Mouse (Mus musculus) heart, embryonic 12.5 days (tissue): ENCODE data around the gene Cnot3. TPM values are rescaled to one million over a fixed set of nuclear protein-coding genes. Genes with fewer than 3 reads are reported as not detected.

Experiments used
- ATAC-seq: fragments of 200-750 bp; cut with Nextera tagmentation; 2 replicates; pipeline ENCODE4 v1.8.0; 2017; ENCODE audit warnings: moderate TSS enrichment, moderate library complexity; ENCODE audit not compliant: insufficient number of reproducible peaks, low FRiP score
- H3K27ac ChIP-seq: fragments of 300-500 bp; sonication (generic); 2 replicates; pipeline ENCODE4 v1.5.1; 2016; ENCODE audit warnings: mild to moderate bottlenecking, moderate library complexity; ENCODE audit not compliant: poor library complexity, severe bottlenecking
- H3K27me3 ChIP-seq: fragments of 300-500 bp; sonication (generic); replicated peaks from 2 replicates; pipeline ENCODE4 v1.6.1; 2016; ENCODE audit warnings: mild to moderate bottlenecking, moderate library complexity
- H3K36me3 ChIP-seq: fragments of 300-500 bp; sonication (generic); 2 replicates; pipeline ENCODE4 v1.6.1; 2016; ENCODE audit warnings: mild to moderate bottlenecking, moderate library complexity
- H3K4me1 ChIP-seq: fragments of 300-500 bp; sonication (generic); replicated peaks from 2 replicates; pipeline ENCODE4 v1.6.1; 2016; ENCODE audit warnings: mild to moderate bottlenecking
- H3K4me2 ChIP-seq: fragments of 300-500 bp; sonication (generic); 2 replicates; pipeline ENCODE4 v1.6.1; 2016; ENCODE audit warnings: mild to moderate bottlenecking, moderate library complexity
- H3K4me3 ChIP-seq: fragments of 300-500 bp; sonication (generic); 2 replicates; pipeline ENCODE4 v1.5.1; 2016; ENCODE audit warnings: mild to moderate bottlenecking
- H3K9ac ChIP-seq: fragments of 300-500 bp; sonication (generic); 2 replicates; pipeline ENCODE4 v1.6.1; 2016; ENCODE audit warnings: mild to moderate bottlenecking, moderate library complexity
- H3K9me3 ChIP-seq: fragments of 300-500 bp; sonication (generic); replicated peaks from 2 replicates; pipeline ENCODE4 v1.6.1; 2016; ENCODE audit warnings: mild to moderate bottlenecking, moderate library complexity
- WGBS: fragments of 180-500 bp; shearing (Covaris S2); methylation state at CpG from one replicate; pipeline ENCODE4 v1.1.7; 2016; 5-methylcytosine and 5-hydroxymethylcytosine counted together
- polyA plus RNA-seq: library from polyadenylated mRNA; unstranded; fragments of >200 nt; fragmentation: Nextera tagmentation; extraction: Ambion mirVana; gene quantifications from 2 replicates; pipeline ENCODE4 v1.2.1, GENCODE M21; 2016

Gene Cnot3
- polyA plus RNA-seq, 1 experiment from 2014 or later, result 41.9 TPM

DNA sequence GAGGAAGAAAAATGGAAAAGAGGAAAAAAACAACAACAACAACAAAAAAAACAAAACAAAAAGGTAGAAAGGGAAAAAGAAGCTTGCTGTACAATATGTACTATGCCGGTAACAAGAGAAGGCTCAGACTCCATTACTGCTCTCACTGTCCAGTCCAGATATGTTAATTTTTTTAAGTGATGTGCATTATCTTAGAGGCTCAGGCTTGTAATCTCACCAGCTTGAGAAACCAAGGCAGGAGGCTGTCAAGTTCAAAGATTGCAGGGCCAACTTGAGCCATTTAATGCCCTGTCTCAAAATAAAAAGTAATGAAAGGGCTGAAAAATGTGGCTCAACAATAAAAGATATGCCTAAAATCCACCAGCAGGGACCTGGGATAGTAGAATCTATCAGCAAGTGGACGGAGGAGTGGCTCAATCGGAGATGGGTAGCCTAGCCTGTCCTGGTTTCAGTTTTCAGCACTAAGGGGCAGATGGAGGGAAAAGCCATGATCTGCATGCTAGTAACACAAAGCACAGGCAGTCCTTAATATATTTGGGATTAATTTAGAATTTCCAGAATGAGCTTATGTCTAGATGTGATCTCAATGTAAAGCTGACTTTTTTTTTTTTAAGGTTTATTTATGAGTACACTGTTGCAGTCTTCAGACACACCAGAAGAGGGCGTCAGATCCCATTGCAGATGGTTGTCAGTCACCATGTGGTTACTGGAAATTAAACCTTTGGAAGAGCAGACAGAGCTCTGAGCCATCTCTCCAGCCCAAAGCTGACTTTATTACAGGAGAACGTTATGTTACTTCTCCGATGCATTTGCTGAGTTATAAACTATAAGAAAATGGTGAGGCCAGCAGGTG lies 28.5 kb upstream of the Cnot3 start:
- peak overlapping the region; percentile 70 for H3K4me3 ChIP-seq
- H3K36me3 ChIP-seq, result peaks cover 24% of the 10 kb centered on the region
- no peaks in the 10 kb centered on the region; the same call in 1 of the 2 replicates for H3K27me3 ChIP-seq
- H3K9me3 ChIP-seq, result no peaks in the 10 kb centered on the region
- WGBS, result 43% methylated on average over 6 of the region's 6 CpGs
- H3K9ac ChIP-seq, result no peak overlapping the region
- H3K27ac ChIP-seq, result no peak overlapping the region
- peak; percentile 26; the same call in 1 of the 2 replicates for ATAC-seq
- peak overlapping the region; percentile 42; the same call in 1 of the 2 replicates for H3K4me2 ChIP-seq
- peaks cover 7% of the 10 kb centered on the region for H3K4me1 ChIP-seq

DNA sequence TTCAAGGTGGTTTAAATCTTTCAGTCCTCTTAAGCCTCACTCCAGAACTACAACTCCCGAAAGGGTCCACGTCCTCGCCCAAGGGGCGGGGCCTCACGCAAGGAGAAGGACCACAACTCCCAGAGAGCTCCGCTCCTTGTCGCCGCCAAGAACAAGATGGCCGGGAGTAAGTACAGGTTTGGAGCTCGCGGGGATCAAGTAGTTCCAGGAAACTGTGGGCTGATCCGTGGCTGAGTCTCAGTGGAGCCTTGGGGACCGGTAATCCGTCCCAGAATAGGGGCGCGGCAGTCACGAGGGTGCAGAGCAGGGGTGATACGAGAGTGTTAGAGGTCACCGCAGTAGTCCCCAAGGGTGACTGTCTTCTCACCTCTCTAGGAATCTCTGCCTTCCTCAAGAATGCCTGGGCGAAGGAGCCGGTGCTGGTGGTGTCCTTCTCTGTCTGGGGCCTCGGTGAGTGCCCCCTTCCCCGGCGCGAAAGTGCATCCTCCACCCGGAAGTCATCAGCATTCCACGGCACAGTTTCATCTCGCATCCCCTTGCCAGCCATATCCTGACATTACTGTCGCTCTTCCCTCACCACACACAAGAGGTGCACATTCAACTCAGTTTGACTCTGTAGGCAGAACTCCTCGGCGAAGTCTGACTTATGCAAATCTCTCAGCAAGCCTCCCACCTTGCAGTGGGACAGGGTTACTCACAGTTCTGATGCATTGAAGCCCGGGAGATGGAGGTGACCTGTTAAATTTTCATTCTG lies 27.6 kb upstream of the Cnot3 start, which contains the start of gene Ndufa3:
TSS of gene Ndufa3 (plus strand) at position 132 of the 754 bp plus-strand sequence.
- peak within 1 kb of the TSS; percentile 88 for H3K9ac ChIP-seq
- WGBS, result under 1% methylated on average over 32 of the region's 32 CpGs
- ATAC-seq, result peak; percentile 94

DNA sequence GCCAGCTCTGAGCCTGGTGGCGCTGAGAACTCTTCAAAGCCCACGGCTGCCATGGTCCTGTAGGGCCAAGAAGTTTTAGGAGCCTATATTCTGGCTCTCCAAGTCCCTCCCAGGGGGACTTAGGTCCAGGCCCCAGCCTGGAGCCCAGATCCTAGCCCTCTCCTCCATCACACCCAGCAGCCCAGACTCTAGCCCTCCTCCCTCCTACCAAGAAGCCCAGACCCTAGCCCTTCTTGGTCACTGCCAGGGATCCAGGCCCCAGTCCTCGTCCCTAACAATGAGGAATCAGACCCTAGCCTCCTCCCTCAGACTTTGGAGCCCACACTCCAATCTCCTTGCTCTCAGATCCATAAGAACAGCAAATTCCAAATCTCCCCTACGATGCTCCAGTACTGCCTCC lies 16.0 kb upstream of the Cnot3 start:
- peaks cover 39% of the 10 kb centered on the region for H3K36me3 ChIP-seq
- ATAC-seq, result no peak

More for the DNA sequence above, 27.6 kb upstream of the Cnot3 start, which contains the start of gene Ndufa3:
- Histone ChIP-seq H3K4me1 (peaks cover 7% of the 10 kb centered on the region), H3K9me3 (no peaks in the 10 kb centered on the region), H3K4me2 (peak within 1 kb of the TSS; percentile 90), H3K27me3 (no peaks in the 10 kb centered on the region; the same call in 1 of the 2 replicates), H3K36me3 (peaks cover 31% of the 10 kb centered on the region), H3K27ac (peak within 1 kb of the TSS; percentile 73), H3K4me3 (peak within 1 kb of the TSS; percentile 70)

DNA sequence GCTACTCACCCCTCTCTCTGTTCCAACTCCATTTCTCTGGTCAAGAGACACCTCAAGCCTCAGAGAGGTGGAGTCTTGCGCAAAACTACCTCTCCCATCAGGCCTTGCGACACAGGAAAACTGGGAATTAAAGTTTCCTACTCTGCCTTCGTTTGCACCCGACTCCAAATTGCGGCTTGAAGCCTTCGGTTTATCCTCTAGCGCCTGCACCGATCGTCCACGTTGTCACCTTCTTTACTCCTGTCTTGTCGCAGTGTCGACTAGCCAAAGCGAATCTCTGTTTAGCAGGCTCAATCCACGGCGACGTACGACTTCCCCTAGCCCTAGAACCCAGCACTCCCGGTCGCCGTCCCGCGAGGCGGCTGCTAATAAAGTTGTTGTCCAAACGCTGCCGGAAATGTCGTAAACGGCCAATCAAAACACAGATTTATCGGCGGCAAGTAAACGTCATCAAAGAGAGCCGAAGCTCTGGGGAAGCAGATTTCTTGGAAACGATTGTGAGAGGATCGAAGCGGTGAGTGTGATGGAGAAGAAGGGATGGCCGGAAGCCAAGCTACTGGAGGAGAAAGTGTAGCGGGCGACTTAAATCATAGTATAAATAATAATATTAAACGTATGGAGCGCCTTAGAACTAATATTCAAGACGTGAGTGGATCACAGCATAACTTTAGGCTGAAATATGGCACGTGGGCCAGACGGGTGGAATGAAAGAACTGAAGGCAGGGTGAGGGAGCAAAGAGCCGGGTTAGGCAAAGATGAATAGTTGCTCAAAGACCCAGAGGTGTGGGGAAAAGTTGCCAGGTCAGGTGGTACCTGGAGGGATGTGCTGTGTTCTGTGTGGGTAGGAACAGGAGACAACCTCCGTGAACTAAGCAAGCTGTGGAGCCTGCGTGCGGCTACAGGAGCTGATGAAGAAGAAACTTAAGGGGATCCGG lies 15.3 kb upstream of the Cnot3 start, which contains the start of the genes Tfpt and Prpf31:
TSS of gene Tfpt (minus strand) at position 387 of the 935 bp plus-strand sequence.
TSS of gene Prpf31 (plus strand) at position 443 of the 935 bp plus-strand sequence.
- Histone ChIP-seq H3K4me1 (peaks cover 15% of the 10 kb centered on the region), H3K4me2 (peak within 1 kb of the TSS; percentile 79), H3K27me3 (no peaks in the 10 kb centered on the region), H3K27ac (peak within 1 kb of the TSS; percentile 66), H3K9me3 (no peaks in the 10 kb centered on the region), H3K36me3 (peaks cover 38% of the 10 kb centered on the region), H3K9ac (peak within 1 kb of the TSS; percentile 80), H3K4me3 (peak within 1 kb of the TSS; percentile 59)
- WGBS, result under 1% methylated on average over 47 of the region's 47 CpGs
- peak; percentile 89 for ATAC-seq

More for the DNA sequence above, 16.0 kb upstream of the Cnot3 start:
- H3K4me2 ChIP-seq, result peak overlapping the region; percentile 79
- H3K9ac ChIP-seq, result peak overlapping the region; percentile 80
- H3K4me3 ChIP-seq, result peak overlapping the region; percentile 59
- peaks cover 15% of the 10 kb centered on the region for H3K4me1 ChIP-seq
- H3K27ac ChIP-seq, result no peak overlapping the region
- no peaks in the 10 kb centered on the region for H3K27me3 ChIP-seq
- 30% methylated on average over 4 of the region's 4 CpGs for WGBS
- H3K9me3 ChIP-seq, result no peaks in the 10 kb centered on the region

DNA sequence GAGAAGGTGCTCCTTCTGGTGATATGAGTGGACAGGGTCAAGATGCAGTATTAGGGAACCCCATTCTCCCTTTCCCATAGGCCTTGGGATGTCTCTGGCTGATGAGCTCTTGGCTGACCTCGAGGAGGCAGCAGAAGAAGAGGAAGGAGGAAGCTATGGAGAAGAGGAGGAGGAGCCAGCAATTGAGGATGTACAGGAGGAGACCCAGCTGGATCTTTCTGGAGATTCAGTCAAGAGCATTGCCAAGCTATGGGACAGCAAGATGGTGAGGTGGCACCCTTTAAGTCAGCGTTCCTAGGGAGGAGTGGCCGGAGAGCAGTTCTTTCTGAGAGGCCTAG lies 14.6 kb upstream of the Cnot3 start:
- H3K27ac ChIP-seq, result no peak overlapping the region
- no peaks in the 10 kb centered on the region for H3K9me3 ChIP-seq
- H3K4me1 ChIP-seq, result peaks cover 15% of the 10 kb centered on the region
- WGBS, result 59% methylated on average over 3 of the region's 3 CpGs
- H3K27me3 ChIP-seq, result no peaks in the 10 kb centered on the region
- ATAC-seq, result no peak
- peaks cover 39% of the 10 kb centered on the region for H3K36me3 ChIP-seq
- H3K9ac ChIP-seq, result peak overlapping the region; percentile 80
- H3K4me2 ChIP-seq, result peak overlapping the region; percentile 79
- H3K4me3 ChIP-seq, result peak overlapping the region; percentile 59

DNA sequence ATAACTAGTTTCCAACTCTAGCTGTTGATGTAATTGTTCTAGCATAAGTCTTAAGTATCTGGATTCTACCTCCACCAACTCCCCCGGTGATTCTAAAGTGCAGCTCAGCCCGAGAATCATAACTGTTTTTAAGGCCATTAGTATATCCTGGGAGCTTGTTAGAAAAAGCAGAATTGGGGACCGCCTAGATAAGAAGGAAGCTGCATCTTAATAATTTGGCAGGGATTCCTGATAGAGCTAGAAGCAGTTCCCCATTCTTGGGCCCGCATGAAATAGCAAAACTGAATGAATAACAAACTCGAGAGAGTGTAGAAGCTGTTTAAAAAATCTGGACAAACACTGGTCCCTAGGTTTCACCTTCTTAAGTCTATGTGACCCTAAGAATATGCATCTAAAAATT lies 1.7 kb upstream of the Cnot3 start:
- ATAC-seq, result no peak
- no peak overlapping the region for H3K4me2 ChIP-seq
- H3K4me3 ChIP-seq, result no peak overlapping the region
- H3K9me3 ChIP-seq, result no peaks in the 10 kb centered on the region
- H3K9ac ChIP-seq, result no peak overlapping the region
- H3K4me1 ChIP-seq, result peaks cover 28% of the 10 kb centered on the region
- H3K27me3 ChIP-seq, result no peaks in the 10 kb centered on the region
- 64% methylated on average over 5 of the region's 5 CpGs for WGBS
- H3K36me3 ChIP-seq, result peaks cover 38% of the 10 kb centered on the region
- no peak overlapping the region for H3K27ac ChIP-seq

DNA sequence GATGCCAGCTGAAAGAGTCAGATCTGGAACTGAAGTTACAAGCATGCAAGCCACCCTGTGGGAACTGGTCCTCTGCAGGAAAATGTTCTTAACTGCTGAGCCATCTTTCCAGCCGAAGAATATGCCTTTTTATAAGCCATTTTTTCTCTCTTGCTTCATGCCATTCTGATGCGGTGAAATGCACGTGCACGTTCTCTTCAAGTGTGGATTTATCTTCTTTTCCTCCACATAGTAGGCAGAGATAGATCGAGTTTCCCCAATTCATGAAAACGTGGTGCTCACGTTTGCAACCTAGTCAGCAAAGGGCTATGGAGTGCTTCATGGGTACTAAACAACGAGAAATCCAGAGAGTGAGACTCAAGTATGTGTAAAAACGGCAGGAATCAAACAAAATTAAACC lies 1.2 kb upstream of the Cnot3 start:
- peaks cover 34% of the 10 kb centered on the region for H3K36me3 ChIP-seq
- 22% methylated on average over 9 of the region's 9 CpGs for WGBS
- no peak for ATAC-seq
- no peaks in the 10 kb centered on the region for H3K27me3 ChIP-seq
- H3K9me3 ChIP-seq, result no peaks in the 10 kb centered on the region
- H3K4me1 ChIP-seq, result peaks cover 32% of the 10 kb centered on the region
- H3K27ac ChIP-seq, result no peak overlapping the region
- H3K4me2 ChIP-seq, result peak overlapping the region; percentile 61
- H3K4me3 ChIP-seq, result peak overlapping the region; percentile 95
- no peak overlapping the region for H3K9ac ChIP-seq

DNA sequence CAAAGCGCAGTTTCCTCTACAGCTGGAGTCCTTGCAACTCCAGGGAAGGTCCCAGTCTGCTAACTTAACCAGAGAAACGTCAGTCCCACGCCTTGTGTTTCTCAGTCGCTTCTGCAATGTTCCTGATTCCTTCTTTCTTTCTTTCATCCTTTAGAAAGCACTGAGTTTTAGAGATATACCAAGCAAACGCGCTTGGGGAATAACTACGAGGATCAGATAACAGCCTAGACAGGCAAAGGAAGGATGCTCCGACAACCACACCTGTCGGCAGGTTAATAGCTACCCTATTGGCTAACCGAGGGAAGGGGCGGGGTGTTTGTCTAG lies 758 bp upstream of the Cnot3 start:
- Histone ChIP-seq H3K9ac (no peak overlapping the region), H3K4me1 (peaks cover 36% of the 10 kb centered on the region), H3K4me2 (peak overlapping the region; percentile 61), H3K36me3 (peaks cover 31% of the 10 kb centered on the region), H3K27me3 (no peaks in the 10 kb centered on the region), H3K4me3 (peak overlapping the region; percentile 95), H3K9me3 (no peaks in the 10 kb centered on the region), H3K27ac (peak overlapping the region; percentile 42; the same call in 1 of the 2 replicates)
- no peak for ATAC-seq
- 1% methylated on average over 11 of the region's 11 CpGs for WGBS

DNA sequence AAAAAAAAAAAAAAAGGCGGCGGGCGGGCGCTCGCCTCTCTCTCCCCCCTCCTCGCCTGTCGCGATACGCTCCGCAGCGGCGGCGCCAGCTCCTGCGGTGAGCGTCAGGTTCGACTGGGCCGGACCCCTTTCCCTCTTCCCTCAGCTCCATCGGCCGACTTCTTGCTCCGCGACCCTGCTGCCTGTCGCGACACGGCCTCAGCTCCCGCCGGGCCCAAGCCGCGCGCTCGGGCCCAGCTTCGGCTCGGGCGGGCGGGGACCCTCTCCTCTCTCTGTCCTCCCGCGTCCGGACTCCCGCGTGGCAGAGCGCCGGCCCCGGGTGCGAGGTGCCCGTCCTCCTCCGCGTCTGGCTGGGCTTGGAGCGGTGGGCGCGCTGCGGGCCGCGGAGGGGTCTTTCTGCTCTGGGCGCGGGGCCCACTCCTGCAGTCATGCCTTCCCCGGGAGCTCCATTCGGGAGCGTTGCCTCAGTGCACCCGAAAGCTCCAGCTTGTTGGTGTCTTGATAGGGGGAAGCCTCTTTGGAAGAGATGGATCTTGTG lies 489 bp downstream of the Cnot3 start:
- peaks cover 45% of the 10 kb centered on the region for H3K4me1 ChIP-seq
- WGBS, result under 1% methylated on average over 52 of the region's 58 CpGs
- H3K4me3 ChIP-seq, result peak overlapping the region; percentile 95
- H3K27me3 ChIP-seq, result no peaks in the 10 kb centered on the region
- peak overlapping the region; percentile 96 for H3K27ac ChIP-seq
- H3K4me2 ChIP-seq, result peak overlapping the region; percentile 92
- peaks cover 25% of the 10 kb centered on the region for H3K36me3 ChIP-seq
- peak overlapping the region; percentile 99 for H3K9ac ChIP-seq
- H3K9me3 ChIP-seq, result no peaks in the 10 kb centered on the region
- peak; percentile 10 for ATAC-seq

DNA sequence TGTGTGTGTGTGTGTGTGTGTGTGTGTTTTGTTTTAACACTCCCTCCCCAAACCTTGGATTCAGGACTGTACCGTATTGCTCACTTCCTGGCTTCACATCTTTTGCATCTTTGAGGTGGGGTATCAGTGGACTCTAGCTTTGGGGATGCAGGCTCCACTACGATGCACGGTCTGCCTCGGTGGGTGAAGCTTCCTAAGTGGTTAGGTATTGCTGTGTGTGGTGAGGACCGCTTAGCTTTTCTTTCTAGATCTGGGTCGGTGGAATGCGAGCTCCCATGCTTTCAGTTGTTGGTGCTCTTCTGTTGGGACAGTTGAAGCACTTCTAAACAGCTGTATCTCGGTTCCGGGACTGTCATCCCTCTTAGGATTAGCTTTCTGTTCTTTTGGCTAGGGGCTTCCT lies 1.1 kb downstream of the Cnot3 start:
- peaks cover 45% of the 10 kb centered on the region for H3K4me1 ChIP-seq
- 19% methylated on average over 9 of the region's 9 CpGs for WGBS
- H3K9ac ChIP-seq, result peak overlapping the region; percentile 99
- no peaks in the 10 kb centered on the region for H3K9me3 ChIP-seq
- no peaks in the 10 kb centered on the region for H3K27me3 ChIP-seq
- H3K27ac ChIP-seq, result no peak overlapping the region
- H3K36me3 ChIP-seq, result peaks cover 25% of the 10 kb centered on the region
- peak overlapping the region; percentile 92 for H3K4me2 ChIP-seq
- ATAC-seq, result no peak
- H3K4me3 ChIP-seq, result peak overlapping the region; percentile 95
